Mouse (Mus musculus) Patski (cell line): ENCODE results near the gene Dnajc13. TPM values are rescaled to one million over a fixed set of nuclear protein-coding genes. Genes with fewer than 3 reads are reported as not detected.

Experiments used
- ATAC-seq: fragments of 100-300 bp; one replicate; pipeline ENCODE4 v1.8.0; 2021
- CTCF ChIA-PET: fragments of 350-600 bp; sonication (Branson Sonifier 250); formaldehyde crosslinking; loops from one replicate; lab custom pipeline; 2022; ENCODE audit warnings: inconsistent platforms; lab: Charles Lee
- POLR2A ChIA-PET: fragments of 350-600 bp; sonication (Branson Sonifier 250); formaldehyde crosslinking; loops from one replicate; lab custom pipeline; 2022; ENCODE audit warnings: antibody characterized with exemption, inconsistent platforms; lab: Charles Lee
- DNase-seq: peaks from one replicate; pipeline ENCODE4 v3.0.0-alpha.2; 2011; ENCODE audit warnings: low read depth, low spot score
- H3K27me3 ChIP-seq: fragments of 371-371 bp; one replicate; pipeline ENCODE4 v1.5.1; 2021
- CTCF ChIP-seq: fragments of 100-300 bp; IDR thresholded peaks from one replicate; pipeline ENCODE4 v1.5.1; 2021
- in situ Hi-C: fragments of 300-500 bp; cut with MboI; formaldehyde crosslinking; loops from 3 replicates; pipeline ENCODE4 v1.11.1; 2018; ENCODE audit warnings: low pct_unique_long_range_greater_than_20kb, mixed read lengths
- polyA plus RNA-seq: library from polyadenylated mRNA; unstranded; gene quantifications from one replicate; pipeline ENCODE4 v1.2.3, GENCODE M21; 2021

Dnajc13 gene
- polyA plus RNA-seq, 1 experiment from 2014 or later, result 64.2 TPM

GRCm38 (mm10) chr9:104188704-104189103 lies 74.0 kb downstream of the Dnajc13 start:
- no peak for TF ChIP-seq CTCF
- ChIA-PET POLR2A (no interaction called here), CTCF (interaction anchor here (1.2 kb wide), 1 partner anchor 16 kb away, joined by 5 read pairs; no protein-coding TSS in a partner anchor)
- in situ Hi-C loops, result no loop called here
- ATAC-seq (no peak), DNase-seq (no peak)
- H3K27me3 ChIP-seq, result no peaks in the 10 kb centered on the region

- TF ChIP-seq CTCF, result no peak
- no peak for ATAC-seq
- POLR2A ChIA-PET, result no interaction called here
Measured at GRCm38 (mm10) chr9:104187028-104187427, 75.7 kb downstream of the Dnajc13 start.

GRCm38 (mm10) chr9:104183181-104183580 lies 79.5 kb downstream of the Dnajc13 start:
- ChIA-PET POLR2A (no interaction called here), CTCF (no interaction called here)
- no peaks in the 10 kb centered on the region for H3K27me3 ChIP-seq
- TF ChIP-seq CTCF, result no peak
- no peak for ATAC-seq
- in situ Hi-C loops, result no loop called here
- no peak for DNase-seq

More at GRCm38 (mm10) chr9:104187028-104187427, 75.7 kb downstream of the Dnajc13 start:
- CTCF ChIA-PET, result no interaction called here
- in situ Hi-C loops, result no loop called here
- no peaks in the 10 kb centered on the region for H3K27me3 ChIP-seq
- no peak for DNase-seq

DNA sequence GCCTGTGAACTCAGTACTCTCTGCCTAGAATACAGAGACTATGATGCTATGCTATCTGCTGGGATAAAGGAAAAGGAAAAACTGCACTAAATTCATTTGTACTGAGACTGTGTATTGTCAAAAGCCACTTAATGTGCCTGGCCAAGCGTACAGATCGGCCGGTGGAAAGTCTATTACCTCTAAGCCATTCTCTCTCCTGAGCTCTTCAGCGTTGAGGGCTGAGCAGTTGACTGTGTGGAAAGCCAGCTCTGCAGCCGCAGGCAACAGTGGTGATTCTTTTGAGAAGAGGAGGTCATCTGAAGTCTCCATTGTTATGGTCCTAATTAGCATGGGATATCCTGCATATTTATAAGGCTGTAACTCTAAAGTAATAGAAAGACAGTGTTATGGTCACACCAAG lies 80.4 kb downstream of the Dnajc13 start:
- in situ Hi-C loops, result no loop called here
- no peak for DNase-seq
- POLR2A ChIA-PET, result no interaction called here
- CTCF ChIA-PET, result no interaction called here
- no peak for ATAC-seq
- TF ChIP-seq CTCF, result no peak
- no peaks in the 10 kb centered on the region for H3K27me3 ChIP-seq

DNA sequence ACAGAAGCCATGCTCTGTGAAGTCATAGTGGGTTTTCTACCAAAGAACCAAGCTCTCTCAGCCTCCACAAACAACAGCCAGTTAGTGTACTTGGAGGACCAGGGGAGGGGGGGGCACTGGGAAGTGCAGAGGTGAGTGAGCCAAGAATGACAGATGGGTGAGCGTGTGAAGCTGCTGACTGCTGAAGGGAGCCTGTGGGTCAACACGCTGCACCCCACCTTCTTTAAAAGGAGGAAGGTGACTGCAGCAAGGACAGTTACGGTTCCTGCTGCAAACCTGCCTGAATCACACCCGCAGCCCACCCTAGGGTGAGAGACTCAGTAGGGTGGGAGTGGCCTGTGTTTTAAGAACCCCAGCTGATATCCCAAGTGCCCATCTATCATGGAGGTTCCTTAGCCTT lies 81.1 kb downstream of the Dnajc13 start:
- POLR2A ChIA-PET, result no interaction called here
- CTCF ChIA-PET, result no interaction called here
- in situ Hi-C loops, result no loop called here
- no peak for ATAC-seq
- DNase-seq, result no peak
- no peak for TF ChIP-seq CTCF
- H3K27me3 ChIP-seq, result no peaks in the 10 kb centered on the region

- ChIA-PET CTCF (interaction anchor here (0.9 kb wide), 1 partner anchor 11 kb away, joined by 3 read pairs; no protein-coding TSS in a partner anchor), POLR2A (interaction anchor here (1.2 kb wide), 1 partner anchor 12 kb away, joined by 3 read pairs; no protein-coding TSS in a partner anchor)
- in situ Hi-C loops, result no loop called here
- DNase-seq, result no peak
- no peak for TF ChIP-seq CTCF
- no peak for ATAC-seq
- no peaks in the 10 kb centered on the region for H3K27me3 ChIP-seq
Measured at GRCm38 (mm10) chr9:104180046-104180445, 82.7 kb downstream of the Dnajc13 start.

GRCm38 (mm10) chr9:104172342-104172741 lies 90.4 kb downstream of the Dnajc13 start:
- ChIA-PET POLR2A (no interaction called here), CTCF (interaction anchor here (1.5 kb wide), 1 partner anchor 17 kb away, joined by 5 read pairs; no protein-coding TSS in a partner anchor)
- peak; percentile 85 for ATAC-seq
- H3K27me3 ChIP-seq, result no peaks in the 10 kb centered on the region
- DNase-seq, result peak; percentile 19
- in situ Hi-C loops, result no loop called here
- TF ChIP-seq CTCF, result no peak

GRCm38 (mm10) chr9:104171651-104172050 lies 91.1 kb downstream of the Dnajc13 start:
- ChIA-PET CTCF (interaction anchor here (1.5 kb wide), 1 partner anchor 10 kb away, joined by 6 read pairs; no protein-coding TSS in a partner anchor), POLR2A (interaction anchor here (0.6 kb wide), 1 partner anchor 38 kb away, joined by 10 read pairs; no protein-coding TSS in a partner anchor)
- H3K27me3 ChIP-seq, result no peaks in the 10 kb centered on the region
- in situ Hi-C loops, result no loop called here
- DNase-seq, result no peak
- no peak for TF ChIP-seq CTCF
- no peak for ATAC-seq

- ATAC-seq, result no peak
Measured at GRCm38 (mm10) chr9:104169986-104170385, 92.7 kb downstream of the Dnajc13 start.

GRCm38 (mm10) chr9:104165926-104166325 lies 96.8 kb downstream of the Dnajc13 start:
- DNase-seq (no peak), ATAC-seq (no peak)
- CTCF ChIA-PET, result interaction anchor here (1.4 kb wide), 1 partner anchor 10 kb away, joined by 3 read pairs; no protein-coding TSS in a partner anchor
- POLR2A ChIA-PET, result no interaction called here
- H3K27me3 ChIP-seq, result no peaks in the 10 kb centered on the region
- in situ Hi-C loops, result no loop called here
- no peak for TF ChIP-seq CTCF

More at GRCm38 (mm10) chr9:104169986-104170385, 92.7 kb downstream of the Dnajc13 start:
- no peak for DNase-seq
- in situ Hi-C loops, result no loop called here
- POLR2A ChIA-PET, result no interaction called here
- TF ChIP-seq CTCF, result no peak
- H3K27me3 ChIP-seq, result no peaks in the 10 kb centered on the region
- CTCF ChIA-PET, result interaction anchor here (0.8 to 1.6 kb wide), 2 partner anchors 8 to 10 kb away, joined by 3 read pairs; no protein-coding TSS in a partner anchor

DNA sequence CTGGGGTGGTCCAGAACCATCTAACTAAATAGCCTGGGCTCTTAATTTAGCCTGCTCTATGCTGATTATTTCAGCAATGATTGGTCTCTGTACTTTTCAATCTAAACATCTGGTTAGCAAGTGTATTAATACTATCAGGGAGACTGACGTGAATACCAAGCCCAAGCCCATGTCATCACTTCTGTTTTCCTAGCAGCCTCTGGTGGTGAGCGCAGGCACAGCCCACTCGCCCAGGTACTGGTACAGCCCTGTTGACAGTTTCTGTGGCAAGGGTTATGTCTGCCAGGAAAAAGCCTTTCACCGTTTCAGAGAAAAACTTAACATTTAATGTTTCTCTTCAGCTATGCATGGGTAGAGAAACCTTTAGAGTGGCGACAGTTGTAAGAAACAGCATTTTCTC lies 98.5 kb downstream of the Dnajc13 start:
- in situ Hi-C loops, result no loop called here
- no peak for TF ChIP-seq CTCF
- ChIA-PET CTCF (interaction anchor here (0.8 to 1.4 kb wide), 3 partner anchors 8 to 21 kb away, joined by 3 to 4 read pairs (median 3); no protein-coding TSS in a partner anchor), POLR2A (no interaction called here)
- H3K27me3 ChIP-seq, result no peaks in the 10 kb centered on the region
- ATAC-seq, result no peak
- no peak for DNase-seq
